Mouse (Mus musculus) right cerebral cortex, postnatal 10 days (tissue): ENCODE results near the gene Gm38431.

Source experiments
- DNase-seq, 2 experiments: peaks; one replicate each; pipeline ENCODE4 v3.0.0; 2021; ENCODE audit warnings: low spot score in 2 of 2

The Gm38431 gene

DNA sequence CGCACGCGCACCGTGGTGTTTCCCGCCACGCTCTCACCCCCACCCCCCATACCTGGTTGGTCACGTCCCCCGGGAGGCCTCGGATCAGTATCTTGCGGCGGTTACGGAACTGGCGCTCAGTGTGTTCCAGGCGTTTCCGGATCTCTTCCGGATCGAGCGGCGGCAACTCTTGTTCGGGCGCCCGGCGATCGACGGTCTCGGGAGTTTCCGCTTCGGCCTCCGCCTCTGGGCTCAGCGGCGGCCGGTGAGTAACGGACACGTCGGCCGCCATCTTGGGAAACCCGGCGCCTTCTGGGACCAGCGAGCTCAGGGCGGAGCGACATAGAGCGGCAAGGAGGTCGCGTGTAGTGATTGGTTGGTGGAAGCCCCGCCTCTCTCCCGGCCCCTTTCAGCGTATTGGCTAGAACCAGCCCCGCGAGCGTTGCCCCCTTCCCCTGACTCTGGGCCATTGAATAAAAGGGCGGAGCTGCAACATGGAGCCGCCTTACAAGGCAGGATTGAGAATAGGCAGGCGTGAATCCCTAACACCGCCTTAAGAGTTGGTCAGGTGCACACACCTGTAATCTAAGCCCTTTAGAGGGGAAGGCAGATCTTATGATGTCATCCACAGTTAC is at the start of gene Gm38431, which contains the start of gene Raver1:
TSS of gene Gm38431 (minus strand) at position 291 of the 614 bp plus-strand sequence.
TSS of gene Raver1 (minus strand) at position 302 of the 614 bp plus-strand sequence.
- peak; percentile 99 for DNase-seq

DNA sequence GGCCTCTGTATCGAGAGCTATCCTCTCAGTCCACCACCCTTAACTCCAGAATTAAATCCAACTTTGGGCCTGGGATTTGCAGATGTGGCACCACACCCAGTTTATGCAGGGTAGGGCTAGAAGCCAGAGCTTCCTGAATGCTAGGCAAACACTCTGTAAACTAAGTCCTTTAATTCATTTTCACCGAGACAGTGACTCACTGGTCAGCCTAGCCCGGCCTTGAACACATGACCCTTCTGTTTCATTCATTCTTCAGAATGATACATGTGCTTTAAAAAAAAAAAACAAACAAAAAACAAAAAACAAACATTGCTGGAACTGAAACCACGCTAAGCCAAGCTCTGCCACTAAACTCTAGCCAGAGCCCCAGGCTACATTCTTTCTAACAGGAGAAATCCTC is 46.6 kb upstream of the Gm38431 start:
- no peak for DNase-seq

DNA sequence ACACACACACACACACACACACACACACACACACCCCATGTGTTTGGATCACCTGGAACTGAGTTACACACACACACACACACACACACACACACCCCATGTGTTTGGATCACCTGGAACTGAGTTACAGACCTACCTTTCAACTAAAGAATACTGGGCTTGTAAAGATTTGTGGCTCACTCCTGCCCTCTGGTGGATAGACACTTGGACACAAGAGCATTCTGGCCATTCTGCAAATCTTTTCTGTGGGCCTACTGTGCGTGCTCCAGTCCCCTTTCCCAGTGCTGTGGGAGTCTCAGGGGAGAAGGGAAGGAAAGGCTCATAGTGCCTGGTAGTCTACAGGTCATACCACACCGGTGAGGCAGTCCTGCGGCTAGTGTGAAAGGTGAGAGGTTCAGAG is 45.4 kb upstream of the Gm38431 start:
- peak in 1 of 2 experiments; percentile 71 for DNase-seq

DNA sequence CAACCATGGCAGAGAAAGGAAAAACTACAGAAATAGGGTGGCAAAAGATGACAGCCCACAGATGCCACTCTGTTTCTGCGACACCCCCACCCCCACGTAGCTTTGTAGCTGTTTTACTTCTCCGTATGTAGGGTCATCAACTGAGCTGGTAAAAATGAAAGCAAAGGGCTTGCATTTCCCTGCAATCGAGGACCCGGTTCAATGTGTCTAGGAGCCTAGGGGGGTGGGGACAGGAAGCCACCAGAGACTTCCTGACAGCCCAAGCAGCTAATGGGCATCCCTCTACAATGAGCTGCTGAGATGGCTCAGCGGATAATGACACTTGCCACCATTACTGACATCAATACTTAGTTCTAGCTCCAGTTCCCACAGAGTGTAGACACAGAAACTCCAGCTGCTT is 44.6 kb upstream of the Gm38431 start:
- no peak for DNase-seq

DNA sequence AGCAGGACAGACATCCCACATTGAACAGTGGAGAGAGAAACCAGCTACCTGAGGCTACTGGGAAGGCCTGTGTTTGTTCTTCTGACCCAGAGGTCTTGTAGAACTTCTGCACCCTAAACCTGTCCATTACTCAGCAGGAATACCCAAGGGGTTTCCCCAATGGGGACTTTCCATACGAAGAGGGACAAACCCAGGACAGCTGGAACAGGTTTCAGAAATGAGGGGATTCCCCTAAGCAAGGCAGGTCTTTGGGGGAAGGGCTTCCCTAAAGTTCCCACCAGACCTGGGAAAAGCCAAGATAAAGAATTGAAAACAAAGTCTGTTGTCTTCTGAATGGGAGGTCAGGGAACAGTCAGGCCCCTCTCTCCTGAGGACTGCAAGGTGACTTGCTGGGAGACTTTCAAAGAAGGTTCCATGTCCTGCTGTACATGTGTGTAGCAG is 44.2 kb upstream of the Gm38431 start:
- no peak for DNase-seq

DNA sequence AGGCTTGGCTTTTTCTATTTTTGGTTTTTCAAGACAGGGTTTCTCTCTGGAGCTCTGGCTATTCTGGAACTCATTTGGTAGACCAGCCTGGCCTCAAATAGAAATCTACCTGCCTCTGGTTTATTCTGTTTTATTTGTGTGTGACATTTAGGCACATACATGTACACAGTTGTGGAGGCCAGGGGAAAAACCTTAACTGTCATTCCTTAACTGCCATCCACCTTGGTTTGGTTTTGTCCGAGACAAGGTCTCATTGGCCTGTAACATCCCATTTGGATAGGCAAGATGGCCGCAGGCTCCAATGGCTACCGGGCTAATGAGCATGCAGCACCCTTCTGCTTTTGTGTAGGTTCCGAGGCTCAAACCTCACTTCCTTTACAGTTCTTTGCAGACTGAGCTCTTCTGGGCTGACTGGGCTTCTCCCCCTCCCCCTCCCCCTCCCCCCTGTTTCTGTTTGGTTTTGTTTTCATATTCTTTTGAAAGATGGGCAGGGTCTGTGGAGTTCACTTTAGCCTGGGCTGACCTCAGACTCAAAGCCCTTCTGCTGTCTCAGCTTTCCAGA is 43.6 kb upstream of the Gm38431 start:
- DNase-seq, result no peak

DNA sequence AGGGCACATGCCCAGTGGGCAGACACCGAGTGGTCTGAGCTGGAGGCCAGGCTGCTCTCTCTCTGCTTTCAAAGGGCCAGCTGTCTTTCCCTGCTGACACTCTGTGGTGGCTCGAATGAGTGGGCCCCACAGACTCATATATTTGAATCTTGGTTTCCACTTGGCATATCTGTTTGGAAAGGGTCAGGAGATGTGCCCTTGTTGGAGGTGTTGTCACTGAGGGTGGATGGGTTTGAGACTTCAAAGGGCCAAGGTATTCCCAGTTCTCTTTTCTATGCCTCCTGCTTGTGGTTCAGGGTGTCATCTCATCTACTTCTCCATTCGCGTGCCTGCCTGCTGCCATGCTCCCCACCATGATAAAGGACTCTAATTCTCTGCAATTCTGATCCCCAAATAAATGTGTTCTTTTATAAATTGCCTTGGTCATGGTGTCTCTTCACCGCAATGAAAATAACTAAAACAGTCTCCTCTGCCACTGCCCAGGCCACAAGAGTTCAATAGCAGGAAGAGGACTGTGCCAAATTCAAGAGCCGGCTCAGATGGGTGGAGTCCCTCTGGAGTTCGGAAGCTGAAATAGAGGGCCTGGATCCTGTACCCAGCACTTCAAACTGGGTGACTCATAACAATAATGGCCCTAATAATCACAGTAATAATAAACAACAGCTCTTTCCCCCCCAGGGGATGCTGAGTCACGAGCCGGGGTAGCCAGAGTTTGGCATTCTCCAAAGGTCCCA is 43.0 kb upstream of the Gm38431 start:
- no peak for DNase-seq

DNA sequence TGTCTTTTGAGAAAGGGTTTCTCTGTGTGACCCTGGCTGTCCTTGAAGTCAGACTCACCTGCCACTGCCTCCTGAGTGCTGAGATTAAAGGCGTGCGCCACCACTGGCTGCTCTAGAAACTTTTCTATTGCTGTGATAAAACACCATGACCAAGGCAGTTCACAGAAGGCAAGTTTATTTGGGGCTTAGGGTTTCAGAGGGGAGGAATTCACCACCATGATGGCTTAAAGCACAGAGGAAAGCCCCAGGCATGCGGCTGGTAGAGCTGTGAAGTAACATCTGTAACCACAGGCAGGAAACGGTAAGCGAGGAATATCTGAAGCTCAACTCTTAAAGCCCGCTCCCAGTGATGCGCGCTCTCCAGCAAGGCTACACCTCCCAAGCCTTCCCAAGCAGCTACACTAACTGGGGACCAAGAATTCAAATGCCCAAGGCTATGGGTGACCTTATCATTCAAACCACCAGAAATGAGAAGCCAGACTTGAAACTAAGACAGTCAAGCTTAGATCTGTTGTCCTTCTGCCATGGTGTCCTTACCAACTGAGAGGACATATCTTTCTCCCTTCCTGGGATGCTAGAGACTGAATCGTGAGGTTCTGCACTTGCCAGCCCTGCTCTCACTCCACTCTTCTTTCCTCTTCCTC is 41.4 kb upstream of the Gm38431 start:
- no peak for DNase-seq

DNA sequence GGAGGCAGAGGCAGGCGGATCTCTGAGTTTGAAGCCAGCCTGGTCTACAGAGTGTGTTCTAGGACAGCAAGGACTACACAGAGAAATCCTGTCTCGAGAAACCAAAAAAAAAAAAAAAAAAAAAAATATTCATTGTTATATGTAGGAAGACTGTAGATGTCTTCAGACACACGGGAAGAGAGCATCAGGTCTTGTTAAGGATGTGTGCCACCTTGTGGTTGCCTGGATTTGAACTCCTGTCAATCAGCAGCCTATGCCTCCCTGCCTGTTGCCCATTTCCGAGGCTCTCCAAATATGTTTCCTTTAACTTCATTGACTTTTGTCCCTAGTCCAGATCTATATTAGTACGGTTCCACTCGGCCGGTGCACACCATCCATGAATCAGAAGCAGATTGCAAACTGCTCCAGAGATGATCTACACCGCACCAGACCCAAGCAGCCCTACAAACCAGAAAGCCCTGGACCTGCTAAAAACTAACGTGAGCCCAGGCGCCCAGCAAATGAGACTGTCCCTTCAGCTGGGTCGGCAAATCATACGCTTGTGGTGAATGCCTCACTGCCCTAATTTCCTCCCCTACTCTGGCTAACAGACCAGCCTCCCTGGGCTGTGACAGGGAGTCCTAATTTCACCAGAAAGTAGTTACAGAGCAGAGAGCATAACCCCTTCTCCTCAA is 40.4 kb upstream of the Gm38431 start:
- DNase-seq, result no peak

DNA sequence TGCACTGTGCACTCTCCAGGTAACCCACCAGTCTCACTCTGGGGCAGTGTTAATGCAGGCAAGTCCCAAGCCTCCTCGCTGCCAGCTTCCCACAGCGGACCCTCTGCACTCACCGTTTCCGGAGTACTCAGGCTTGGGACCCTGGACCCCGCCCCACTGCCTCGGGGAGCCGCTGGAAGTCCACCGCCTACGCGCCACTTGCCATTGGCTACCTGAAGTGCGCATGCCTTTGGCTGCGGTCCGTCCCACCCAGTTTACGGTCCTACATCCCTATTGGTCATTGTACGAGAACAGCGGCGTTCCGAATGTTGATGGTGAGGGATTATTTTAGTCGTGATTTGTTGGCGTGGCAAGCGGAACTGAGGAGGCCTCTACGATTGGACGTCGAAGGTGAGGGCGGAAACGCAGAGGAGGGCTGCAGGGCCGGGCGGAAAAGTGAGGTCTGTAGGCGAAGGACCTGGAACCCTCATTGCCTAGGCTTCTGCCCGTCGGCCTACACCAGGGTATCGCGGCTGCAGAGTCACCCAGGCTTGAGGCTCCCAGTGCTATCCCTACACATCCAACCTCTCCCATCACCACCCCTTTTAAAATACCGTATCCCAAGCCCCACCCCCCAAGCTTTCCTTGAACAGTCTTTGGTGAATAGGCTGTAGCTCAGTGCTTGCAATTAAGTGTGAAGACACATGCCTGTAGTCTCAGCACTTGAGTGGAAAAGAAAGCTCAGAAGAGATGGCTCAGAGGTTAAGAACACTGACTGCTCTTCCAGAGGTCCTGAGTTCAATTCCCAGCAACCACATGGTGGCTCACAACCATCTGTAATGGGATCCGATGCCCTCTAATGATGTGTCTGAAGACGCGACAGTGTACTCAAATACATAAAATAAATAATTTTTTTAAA is 39.5 kb upstream of the Gm38431 start, which contains the start of gene Tyk2:
TSS of gene Tyk2 (minus strand) at position 185 of the 898 bp plus-strand sequence.
- peak; percentile 96 to 98 for DNase-seq

DNA sequence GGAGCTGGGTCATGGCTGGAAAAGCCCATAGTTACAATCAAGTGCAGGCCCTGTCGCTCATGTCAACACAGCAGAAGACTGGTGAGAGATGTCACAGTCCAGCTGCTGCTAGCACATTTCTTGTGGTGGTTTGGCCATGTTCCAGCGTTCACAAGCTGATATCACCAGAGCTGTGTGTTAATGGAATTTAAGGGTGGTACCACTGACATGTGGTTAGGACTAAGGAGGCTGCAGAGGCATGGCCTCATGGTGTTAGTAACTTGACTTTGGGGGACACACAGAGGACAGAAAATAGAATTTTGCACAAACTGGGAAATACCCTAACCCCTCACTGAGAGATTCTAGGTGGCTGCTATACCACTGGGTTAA is 34.4 kb upstream of the Gm38431 start:
- DNase-seq, result no peak

DNA sequence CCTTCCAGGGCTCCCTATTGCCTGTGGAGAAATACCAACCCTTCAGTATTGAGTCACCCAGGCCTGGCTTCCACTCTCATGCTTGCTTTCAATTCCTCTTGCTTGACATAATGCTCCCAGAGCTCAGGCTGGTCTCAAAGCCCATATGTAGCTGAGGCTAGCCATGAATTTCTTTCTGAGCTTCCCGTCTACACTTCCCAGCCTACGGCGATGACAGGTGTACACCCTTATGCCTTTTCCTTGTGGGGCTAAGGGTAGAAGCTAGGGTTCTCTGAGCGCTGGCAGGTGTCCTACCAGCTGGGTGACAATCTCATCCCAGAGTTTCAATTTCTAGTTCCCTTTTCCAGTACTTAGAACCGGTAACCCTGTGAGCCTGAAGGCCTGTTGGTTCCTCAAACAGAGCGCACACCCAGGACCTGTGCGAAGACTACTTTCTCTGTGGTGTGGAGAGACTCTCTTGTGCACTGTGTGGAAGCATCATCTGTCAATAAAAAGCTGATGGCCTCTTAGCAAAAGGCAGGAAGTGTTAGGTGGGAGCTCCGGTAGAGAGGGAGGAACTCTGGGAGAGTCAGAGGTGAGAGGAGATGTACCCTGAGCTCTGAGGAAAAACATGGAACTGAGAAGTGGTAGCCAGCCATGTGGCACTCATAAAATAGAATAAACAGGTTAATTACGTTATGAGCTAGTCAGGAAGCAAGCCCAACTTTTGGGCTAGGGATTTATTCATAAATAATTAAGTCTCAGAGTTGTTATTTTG is 33.9 kb upstream of the Gm38431 start:
- DNase-seq, result no peak

DNA sequence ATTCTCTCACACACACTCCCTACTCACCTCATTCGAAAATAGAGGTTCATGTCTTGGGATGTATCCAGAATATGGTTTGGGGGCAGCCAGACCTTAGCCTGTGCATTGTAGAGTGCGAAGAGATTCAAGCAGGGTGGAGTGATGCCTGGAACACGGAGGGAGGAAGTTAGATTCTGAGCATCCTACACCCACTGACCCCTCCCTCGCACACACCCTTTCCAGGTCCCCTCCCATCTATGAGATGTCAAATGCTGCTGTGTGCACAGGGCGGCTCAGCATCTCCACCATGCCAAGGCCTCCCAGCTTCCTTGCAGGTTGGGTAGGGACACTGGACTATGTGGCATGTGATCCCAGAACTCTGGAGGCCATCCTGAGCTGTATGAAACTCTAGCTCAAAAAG is 33.0 kb upstream of the Gm38431 start:
- no peak for DNase-seq

DNA sequence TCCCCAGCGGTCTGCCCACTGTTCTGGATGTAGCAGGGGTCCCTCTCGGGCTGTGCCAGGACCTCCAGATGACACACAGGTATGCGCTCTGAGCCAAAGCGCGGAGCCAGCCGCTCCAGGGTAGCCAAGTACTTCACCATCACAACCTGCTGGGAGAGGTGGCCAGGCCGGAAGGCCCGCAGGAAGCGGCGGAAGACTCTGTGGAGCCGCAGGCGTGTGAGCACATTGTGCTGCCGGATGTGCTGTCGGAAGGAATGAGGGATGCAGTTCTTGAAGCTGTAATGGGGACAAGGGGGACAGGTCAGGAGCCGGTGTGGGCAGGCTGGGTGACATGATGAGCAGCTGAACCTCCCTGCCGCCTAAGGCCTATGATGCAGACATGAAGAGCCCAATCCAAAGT is 29.7 kb upstream of the Gm38431 start:
- no peak for DNase-seq

DNA sequence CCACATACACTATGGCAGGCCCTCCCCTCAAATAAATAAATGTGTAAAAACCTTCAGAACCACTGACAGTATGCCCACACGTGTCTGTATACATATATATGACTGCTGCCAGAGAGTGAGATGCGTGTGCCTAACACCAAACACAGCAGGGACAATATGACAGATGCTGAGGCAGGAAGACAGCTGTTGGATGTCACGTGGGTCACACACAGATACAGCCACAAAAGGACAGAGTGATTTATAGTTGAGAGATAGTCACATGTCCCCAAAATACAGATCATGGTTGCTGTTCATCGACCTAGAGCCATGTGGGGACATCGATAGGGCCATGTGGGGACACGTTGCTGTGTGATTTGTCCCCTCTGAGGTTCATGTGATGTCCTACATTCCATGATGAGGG is 25.3 kb upstream of the Gm38431 start:
- DNase-seq, result no peak

DNA sequence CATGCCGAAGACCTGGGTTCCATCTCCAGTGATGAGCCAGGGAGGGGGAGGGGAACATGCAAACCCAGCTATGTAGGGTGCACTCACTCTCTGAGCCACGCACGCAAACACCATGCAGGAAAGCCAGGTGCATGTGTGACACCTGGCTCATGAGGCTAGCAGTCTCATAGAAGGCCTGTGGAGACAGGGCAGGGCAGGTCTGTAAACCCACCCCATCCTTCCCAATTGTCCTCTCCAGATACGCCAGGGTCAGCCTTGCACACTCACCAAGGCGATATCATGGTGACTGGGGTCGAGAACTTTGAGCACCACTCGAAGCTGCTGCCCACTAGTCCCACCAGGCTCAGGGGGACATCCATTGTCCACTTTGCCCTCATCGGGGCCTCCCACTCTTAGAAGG is 23.3 kb upstream of the Gm38431 start:
- no peak for DNase-seq

DNA sequence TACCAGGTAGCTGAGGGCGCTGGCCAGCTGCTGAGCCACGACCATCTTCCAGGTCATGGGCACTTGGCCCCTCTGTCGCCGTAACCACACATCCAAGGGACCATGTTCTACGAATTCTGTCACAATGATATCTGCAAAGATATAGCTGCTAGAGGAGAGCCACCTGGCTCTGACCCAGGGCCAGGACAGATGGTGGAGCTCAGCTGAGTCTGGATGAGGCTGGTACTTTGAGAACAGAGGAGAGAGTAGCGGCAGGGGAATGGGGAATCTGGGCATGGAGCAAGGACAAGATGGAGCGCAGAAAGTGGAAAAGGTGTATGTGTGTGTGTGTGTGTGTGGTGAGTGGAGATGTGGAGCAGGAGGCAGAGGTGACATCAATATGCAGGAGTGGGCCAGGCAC is 22.4 kb upstream of the Gm38431 start:
- DNase-seq, result no peak

DNA sequence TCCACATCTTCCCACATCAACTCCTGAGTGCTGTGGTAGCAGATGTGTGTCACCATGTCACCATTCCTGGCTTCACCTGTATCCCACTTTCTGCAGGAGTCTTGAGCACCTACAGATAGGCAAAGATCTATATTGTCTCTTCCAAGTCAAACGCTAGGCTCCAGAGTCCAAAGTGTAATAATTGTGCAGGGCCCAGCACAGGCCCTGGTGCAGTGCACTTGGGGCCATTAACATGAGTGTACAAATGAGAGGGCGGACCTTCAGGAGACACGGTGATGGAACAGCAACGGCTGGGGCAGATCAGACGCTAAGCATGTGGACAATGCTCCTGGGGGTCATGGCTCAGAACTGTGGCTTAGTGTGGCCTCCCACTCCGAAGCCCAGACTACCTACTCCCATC is 22.0 kb upstream of the Gm38431 start:
- no peak for DNase-seq

DNA sequence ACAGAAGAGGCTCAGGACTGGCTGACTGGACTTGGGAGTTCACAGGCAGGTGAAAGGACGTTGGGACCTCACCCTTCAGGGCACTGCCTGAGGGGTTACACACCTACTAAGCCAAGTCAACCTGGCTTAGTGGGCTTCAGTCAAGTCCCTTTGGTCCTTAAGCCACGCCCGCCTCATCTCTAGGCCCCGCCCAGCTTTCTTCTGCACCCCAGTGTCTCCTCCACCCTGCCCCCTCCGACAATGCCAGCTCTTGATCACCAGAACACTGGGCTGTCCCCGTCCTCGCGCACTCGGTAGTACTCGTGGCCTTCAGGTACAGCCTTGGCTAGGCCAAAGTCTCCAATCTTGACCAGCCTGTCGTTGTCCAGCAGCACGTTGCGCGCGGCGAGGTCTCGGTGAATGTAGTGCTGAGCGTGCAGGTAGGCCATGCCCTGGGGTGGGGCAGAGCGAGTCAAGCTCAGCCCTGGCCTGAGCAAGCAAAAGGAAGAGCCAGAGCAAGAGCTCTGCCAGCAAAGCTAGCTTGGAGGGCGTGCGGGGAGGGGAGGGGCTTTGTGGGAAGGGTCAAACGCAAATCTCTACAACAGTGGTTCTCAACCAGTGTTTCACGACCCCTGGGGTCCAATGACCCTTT is 15.9 kb upstream of the Gm38431 start:
- DNase-seq, result no peak
